Mouse (Mus musculus): ENCODE measurements around the gene Lysmd2.

DNA sequence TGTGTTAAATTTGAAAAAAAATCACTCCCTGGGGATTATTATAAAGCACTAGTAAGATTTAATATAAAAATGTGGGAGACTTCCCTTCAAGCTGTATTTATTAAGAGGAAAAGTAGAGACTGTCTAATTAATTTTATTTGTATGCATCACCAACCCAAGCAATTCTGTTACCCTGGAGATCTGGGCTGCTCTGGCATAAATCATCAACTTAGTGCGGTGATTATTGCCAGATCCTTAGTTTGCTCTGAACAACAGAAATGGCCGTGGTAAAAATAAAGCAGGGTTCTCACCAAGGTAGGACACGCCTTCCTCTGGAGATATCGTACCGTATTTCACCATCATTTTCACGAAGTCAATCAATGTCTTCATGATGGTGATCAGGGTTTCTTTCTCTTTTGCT, 39.8 kb downstream of the Lysmd2 start:
- TF ChIP-seq POLR2A (IDR thresholded peaks at IDR 0.05; ENCODE audit: low read depth, low read length), result no peak
- TF ChIP-seq CTCF (IDR thresholded peaks at IDR 0.05; ENCODE audit: extremely low read depth, insufficient read length, insufficient replicate concordance, low read depth, low read length), result no peak
